Mouse (Mus musculus) layer of hippocampus, postnatal 10 days (tissue): ENCODE results near the gene Lsamp. TPM values are rescaled to one million over a fixed set of nuclear protein-coding genes. Genes with fewer than 3 reads are reported as not detected.

Experiments
- DNase-seq, 2 experiments: peaks; one replicate each; pipeline ENCODE4 v3.0.0; 2021; ENCODE audit warnings: low spot score in 2 of 2
- long read RNA-seq: library from polyadenylated mRNA; stranded (forward); transcript quantifications from one replicate; pipeline ENCODE4 v2.0.0, GENCODE M21; 2023
- total RNA-seq, 2 experiments: library from RNA; stranded (reverse); gene quantifications; 2 replicates each; pipeline ENCODE4 v1.2.3; 2021

The Lsamp gene
- 100 to 1,000 TPM; 527 to 565 TPM for total RNA-seq
- long read RNA-seq, partial matches to known transcripts = 2 of 37 reads
- long read RNA-seq, other reads (novel, unspliced or antisense) = 35 of 37 reads

- peak; percentile 91 to 94 for DNase-seq
These were observed at the start of gene Lsamp for GRCm38 (mm10) chr16:39984205-39984634. Lsamp (plus strand) TSS chr16:39984361.

- DNase-seq = no peak
These were observed 26.5 kb upstream of the Lsamp start for GRCm38 (mm10) chr16:39957686-39958085.

GRCm38 (mm10) chr16:39972712-39973111 is 11.4 kb upstream of the Lsamp start:
- DNase-seq = no peak

GRCm38 (mm10) chr16:39984635-39985291 is 602 bp downstream of the Lsamp start:
- DNase-seq = peak in 1 of 2 experiments; percentile 56

- DNase-seq = peak in 1 of 2 experiments; percentile 20
These were observed 4.3 kb downstream of the Lsamp start for GRCm38 (mm10) chr16:39988466-39988865.

GRCm38 (mm10) chr16:39994821-39995220 is 10.7 kb downstream of the Lsamp start:
- no peak for DNase-seq

GRCm38 (mm10) chr16:40008800-40009199 is 24.6 kb downstream of the Lsamp start:
- no peak for DNase-seq

GRCm38 (mm10) chr16:40011106-40011505 is 26.9 kb downstream of the Lsamp start:
- no peak for DNase-seq

- DNase-seq = peak in 1 of 2 experiments; percentile 6
These were observed 38.5 kb downstream of the Lsamp start for GRCm38 (mm10) chr16:40022611-40023010.

GRCm38 (mm10) chr16:40036719-40037118 is 52.6 kb downstream of the Lsamp start:
- no peak for DNase-seq

- no peak for DNase-seq
These were observed 75.4 kb downstream of the Lsamp start for GRCm38 (mm10) chr16:40059546-40059945.

GRCm38 (mm10) chr16:40059968-40060367 is 75.8 kb downstream of the Lsamp start:
- no peak for DNase-seq

GRCm38 (mm10) chr16:40060491-40060890 is 76.3 kb downstream of the Lsamp start:
- DNase-seq = no peak

GRCm38 (mm10) chr16:40075556-40075955 is 91.4 kb downstream of the Lsamp start:
- DNase-seq = no peak

- no peak for DNase-seq
These were observed 96.1 kb downstream of the Lsamp start for GRCm38 (mm10) chr16:40080224-40080623.

- no peak for DNase-seq
These were observed 120.2 kb downstream of the Lsamp start for GRCm38 (mm10) chr16:40104329-40104728.

- no peak for DNase-seq
These were observed 198.8 kb downstream of the Lsamp start for GRCm38 (mm10) chr16:40182918-40183317.

- DNase-seq = no peak
These were observed 203.9 kb downstream of the Lsamp start for GRCm38 (mm10) chr16:40187987-40188590.

- no peak for DNase-seq
These were observed 210.2 kb downstream of the Lsamp start for GRCm38 (mm10) chr16:40194401-40194800.

GRCm38 (mm10) chr16:40194839-40195238 is 210.7 kb downstream of the Lsamp start:
- DNase-seq = no peak

GRCm38 (mm10) chr16:40228627-40229026 is 244.5 kb downstream of the Lsamp start:
- DNase-seq = peak in 1 of 2 experiments; percentile 35

GRCm38 (mm10) chr16:40233066-40233465 is 248.9 kb downstream of the Lsamp start:
- peak in 1 of 2 experiments; percentile 17 for DNase-seq
